Mouse (Mus musculus) activated CD4-positive, CD25-positive, alpha-beta regulatory T cell, adult 4 months (primary cell): ENCODE results near the gene Hpse. TPM values are rescaled to one million over a fixed set of nuclear protein-coding genes. Genes with fewer than 3 reads are reported as not detected.
A peak's percentile ranks its signal among the peaks of the same experiment; 100 is the strongest.

Experiments
- ATAC-seq: one replicate; pipeline ENCODE4 v1.8.0; 2017
- polyA plus RNA-seq, 2 experiments: library from polyadenylated mRNA; unstranded; fragments of 100-300 nt; shearing (Covaris generic); gene quantifications; one replicate each; pipeline ENCODE4 v1.2.1; 2017

Gene Hpse
- polyA plus RNA-seq: 1 to 10 TPM in 1 of 2 experiments, under 1 TPM in 1; 0.62 to 1.4 TPM

DNA sequence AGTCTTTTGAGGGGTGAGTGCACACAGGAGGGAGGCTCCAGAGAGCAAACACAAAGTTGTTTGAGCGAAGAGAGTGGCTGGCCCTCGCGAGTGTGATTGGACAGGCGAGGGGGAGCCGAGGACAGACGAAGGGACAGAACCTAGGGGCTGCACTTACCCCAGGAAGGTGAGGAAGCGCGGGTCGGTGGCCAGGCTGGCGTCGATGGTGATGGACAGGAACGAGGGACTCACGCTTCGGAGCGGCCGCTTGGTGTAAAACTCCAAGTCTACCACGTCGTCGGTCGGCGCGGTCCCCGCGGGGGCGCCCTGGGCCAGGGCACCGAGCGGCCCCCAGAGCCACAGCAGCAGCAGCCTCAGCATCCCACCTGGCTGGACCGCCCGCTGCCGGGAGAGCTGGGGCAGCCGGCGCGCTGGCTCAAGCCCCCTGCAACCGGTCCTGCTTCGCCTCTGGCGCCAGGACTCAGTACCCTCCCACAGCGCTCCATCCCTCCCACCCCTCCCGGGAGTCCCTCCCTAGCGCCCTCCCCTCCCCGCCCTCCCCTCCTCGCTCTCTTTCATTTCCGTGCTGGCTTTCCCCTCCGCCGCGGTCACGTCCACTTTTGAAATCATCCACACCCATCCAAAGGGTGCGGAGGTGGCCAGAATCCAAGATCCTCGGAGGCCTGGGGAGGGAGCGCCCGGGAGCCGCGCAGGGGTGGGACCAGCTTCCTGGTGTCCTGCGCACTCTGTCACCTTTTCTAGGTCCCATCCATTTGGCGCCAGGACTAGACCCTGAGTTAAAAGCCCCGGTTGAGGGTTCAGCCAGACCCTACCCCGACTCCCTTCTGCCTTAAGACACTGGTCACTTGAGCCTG, at the start of gene Hpse:
Gene Hpse, minus strand, starts transcription at position 482 of the 854 bp plus-strand sequence.
- peak; percentile 56 for ATAC-seq

- no peak for ATAC-seq
Observed at GRCm38 (mm10) chr5:100766026-100766425, 46.5 kb upstream of the Hpse start.

- ATAC-seq: no peak
Observed at GRCm38 (mm10) chr5:100761736-100762135, 42.2 kb upstream of the Hpse start.

GRCm38 (mm10) chr5:100760049-100760663, 40.6 kb upstream of the Hpse start:
- no peak for ATAC-seq

DNA sequence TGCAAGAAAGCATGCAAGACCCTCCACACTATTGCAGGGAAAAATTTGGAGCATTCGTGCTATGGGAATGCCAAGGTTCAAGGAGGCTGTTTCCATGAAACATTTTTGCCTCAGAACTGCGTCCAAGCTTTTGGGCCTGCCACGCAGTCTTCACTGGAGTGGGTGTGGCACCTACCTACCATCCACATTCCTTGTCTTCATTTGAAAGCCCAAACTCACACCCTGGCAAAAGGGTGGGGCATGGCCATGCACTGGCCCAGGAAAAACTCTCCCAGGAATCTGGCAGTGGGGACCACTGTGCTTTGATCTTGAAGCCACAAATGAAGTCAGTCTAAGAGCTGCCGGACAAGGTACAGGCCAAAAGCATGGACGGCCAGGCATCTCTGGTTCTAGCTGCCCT, 38.6 kb upstream of the Hpse start:
- ATAC-seq: no peak

DNA sequence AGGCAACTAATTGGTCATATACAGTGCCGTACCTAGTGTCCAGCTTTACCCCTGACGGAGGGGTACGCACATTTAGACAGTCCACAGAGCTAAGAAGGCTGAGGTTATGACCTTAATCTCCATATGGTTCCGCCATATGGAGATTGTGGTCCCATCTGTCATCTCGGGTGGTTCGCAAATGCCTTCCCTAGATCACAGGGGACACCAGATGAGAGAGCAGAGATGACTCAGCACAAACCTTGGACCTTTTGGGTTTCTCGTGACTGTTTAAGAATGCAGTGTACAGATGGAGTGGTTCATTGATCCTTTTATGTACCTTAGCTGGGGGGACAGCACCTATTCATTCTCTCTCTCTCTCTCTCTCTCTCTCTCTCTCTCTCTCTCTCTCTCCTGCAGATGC, 33.9 kb upstream of the Hpse start:
- no peak for ATAC-seq

GRCm38 (mm10) chr5:100751655-100752054, 32.1 kb upstream of the Hpse start:
- ATAC-seq: no peak

DNA sequence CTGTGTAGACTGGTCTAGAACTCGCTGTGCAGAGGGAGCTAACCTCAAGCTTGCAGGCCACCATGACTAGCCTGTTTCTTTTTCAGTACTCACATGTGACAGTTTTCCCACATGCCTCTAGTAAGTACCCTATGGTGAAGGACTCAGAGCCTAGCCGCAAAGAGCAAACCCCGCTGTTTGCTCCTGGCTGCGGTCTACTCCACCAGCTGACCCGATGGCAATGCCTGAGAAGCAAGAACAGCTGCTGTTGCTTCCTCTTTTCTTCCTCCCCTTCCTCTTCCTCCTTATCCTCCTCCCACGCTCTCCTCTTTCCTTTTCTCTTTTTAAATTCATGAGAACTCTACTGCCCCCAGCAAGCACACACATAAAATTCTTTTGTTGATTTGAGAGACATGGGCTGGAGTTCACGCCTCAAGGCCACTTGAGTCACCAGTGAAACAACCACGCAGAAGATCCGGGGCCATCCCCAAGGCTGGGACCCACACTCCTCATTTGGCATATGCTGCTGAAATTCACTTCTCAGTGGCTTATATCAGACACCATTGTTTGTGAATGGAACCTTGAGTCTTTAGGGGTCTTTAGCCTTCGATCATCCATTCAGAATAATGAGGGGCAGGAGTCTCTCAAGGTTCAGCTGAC, 31.2 kb upstream of the Hpse start:
- no peak for ATAC-seq

DNA sequence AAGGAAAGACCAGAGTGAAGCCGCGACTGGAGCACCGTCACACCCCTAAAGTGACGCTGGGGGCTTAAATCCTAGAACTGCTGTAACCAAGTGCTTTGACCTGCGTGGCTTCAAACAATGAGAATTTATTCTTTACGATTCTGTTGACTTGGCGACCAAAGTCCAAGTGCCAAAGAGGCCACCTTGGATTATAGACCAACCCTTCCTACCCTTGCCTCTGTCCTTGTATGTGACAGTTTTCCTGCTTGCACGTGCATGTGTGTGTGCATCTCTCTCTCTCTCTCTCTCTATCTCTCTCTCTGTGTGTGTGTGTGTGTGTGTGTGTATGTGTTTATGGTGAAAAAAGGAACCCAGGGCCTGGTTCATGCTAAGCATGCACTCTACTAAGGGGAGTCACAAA, 19.3 kb upstream of the Hpse start:
- no peak for ATAC-seq

- ATAC-seq: no peak
Observed at GRCm38 (mm10) chr5:100736919-100737318, 17.4 kb upstream of the Hpse start.

DNA sequence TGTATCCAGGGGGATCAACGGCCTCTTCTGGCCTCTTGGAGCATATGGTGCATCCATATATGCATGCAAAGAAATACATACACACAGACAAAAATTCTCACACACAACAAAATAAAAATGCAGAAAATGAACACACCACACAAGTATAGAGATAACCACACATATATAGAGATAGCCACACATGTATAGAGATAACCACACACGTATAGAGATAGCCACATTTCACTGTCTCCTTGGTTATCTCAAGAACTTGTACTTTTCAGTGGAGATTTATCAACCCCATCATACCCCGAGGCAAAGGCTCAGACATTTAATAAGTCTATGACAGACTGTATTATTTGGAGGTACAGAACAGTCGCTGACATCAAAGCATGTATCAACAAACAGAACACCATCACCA, 15.0 kb upstream of the Hpse start:
- ATAC-seq: no peak

DNA sequence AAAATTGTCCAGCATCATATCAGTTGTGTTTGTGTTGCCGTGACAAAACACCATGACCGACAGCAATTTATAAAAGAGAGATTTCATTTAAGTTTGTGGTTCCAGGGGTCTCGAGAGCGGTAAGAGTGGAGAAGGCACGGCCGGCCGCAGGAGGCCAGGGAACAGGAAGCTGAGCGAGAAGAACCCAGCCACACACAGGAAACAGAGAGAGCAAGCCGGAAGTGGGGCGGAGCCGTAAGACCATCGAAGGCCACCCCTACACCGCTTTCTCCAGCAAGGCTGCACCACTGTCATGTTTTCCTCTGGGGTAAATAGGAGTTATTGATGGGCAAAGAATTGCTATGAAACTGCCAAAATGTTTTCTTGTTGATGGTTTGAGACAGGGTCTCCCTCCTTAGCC, 9.2 kb upstream of the Hpse start:
- peak; percentile 98 for ATAC-seq

DNA sequence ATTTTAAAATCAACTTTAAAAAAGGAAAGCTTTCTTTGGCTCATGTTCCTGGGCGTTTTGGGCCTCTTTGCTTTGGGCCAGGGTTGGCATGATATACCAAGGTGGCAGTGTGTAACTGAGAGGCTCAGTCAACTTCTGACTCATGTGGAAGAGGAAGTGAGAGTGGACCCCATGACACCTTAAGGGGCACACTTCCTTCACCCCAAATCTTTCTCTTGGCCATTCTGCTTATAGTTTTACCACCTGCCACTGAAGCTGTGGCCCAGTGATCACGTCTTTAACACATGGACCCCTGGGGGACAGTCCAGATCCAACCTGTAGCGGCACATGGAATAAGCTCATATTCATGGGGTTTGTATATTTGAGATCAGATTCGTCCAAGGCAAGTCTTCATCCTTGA, 6.5 kb upstream of the Hpse start:
- no peak for ATAC-seq

- ATAC-seq: no peak
Observed at GRCm38 (mm10) chr5:100716762-100717161, 2.8 kb downstream of the Hpse start.

DNA sequence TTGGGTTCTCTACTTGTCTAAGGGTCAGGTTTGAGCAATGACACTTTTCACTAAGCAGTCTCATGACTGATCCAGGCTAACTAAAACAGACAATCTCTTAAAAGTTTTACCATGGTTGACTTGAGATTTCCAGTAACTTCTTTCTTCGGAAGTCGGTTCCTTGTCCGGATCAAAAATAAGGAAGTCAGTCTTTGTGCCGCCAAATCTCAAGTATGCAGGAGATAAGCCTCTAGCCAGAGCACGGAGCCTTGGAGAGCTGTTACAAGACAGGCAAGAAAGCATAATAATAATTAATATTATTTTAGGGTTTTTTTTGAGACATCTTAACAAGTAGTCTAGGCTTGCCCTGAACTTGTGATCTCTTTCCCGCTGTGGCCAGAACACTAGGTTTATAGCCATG, 8.3 kb downstream of the Hpse start:
- ATAC-seq: no peak

DNA sequence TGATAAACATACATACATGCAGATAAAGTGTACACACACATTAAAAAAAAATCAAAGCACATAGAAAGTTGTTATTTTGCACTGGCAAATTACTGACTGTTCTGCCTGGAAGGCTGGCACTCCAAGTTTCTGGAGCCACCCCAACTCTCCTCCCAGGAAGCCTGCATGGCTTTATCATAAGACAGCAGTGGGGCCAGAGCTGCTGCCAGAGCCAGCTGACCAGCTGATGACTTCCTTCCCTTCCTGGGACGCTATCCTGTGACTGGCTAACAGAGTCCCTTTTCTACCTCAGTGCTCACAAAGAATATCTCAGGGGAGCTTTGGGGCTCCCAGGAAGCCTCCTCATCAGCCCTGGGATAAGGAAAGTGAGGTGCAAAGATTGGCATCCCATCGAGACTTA, 9.5 kb downstream of the Hpse start:
- no peak for ATAC-seq

- ATAC-seq: no peak
Observed at GRCm38 (mm10) chr5:100709035-100709434, 10.5 kb downstream of the Hpse start.

DNA sequence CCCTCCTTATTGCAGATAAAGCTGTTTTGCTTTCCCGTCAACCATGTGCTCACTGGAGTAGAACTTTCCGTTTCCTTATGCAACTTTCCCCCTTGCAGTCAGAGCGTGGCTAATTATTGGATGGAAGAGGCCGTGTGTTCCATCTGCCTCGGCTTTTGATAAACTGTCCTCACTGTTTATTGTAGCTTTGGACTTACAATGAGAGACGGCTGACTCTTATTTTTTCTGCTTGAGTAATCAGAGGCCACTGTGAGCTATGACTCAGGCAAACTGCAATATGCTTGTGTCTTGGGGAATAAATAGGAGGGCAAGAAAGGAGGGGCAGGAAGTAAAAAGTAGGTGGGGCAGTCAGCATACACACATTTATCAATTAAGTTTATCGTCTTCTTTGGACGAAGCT, 12.8 kb downstream of the Hpse start:
- no peak for ATAC-seq

GRCm38 (mm10) chr5:100704272-100704671, 15.2 kb downstream of the Hpse start:
- no peak for ATAC-seq

DNA sequence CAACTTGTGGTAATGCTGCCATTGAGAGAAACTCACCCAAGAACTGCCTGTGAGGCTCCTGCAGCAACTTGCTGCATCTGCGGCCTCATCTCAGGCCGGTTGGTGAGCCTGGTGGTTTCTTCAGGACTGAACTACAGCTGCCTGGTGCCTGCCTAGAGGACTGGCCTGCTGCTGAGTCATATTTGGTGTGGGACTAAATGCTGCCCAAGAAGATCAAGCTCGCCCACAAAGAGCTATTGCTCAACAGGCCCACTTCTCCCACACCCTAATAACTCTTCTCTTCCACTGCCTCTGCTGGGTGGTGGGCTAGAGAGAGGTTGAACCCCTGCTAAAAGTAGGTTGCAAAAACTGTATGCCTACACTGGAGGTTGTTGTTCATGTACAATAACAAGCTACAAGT, 17.2 kb downstream of the Hpse start:
- ATAC-seq: no peak

GRCm38 (mm10) chr5:100700861-100701620, 18.5 kb downstream of the Hpse start:
- ATAC-seq: no peak

- no peak for ATAC-seq
Observed at GRCm38 (mm10) chr5:100697886-100698285, 21.6 kb downstream of the Hpse start.

DNA sequence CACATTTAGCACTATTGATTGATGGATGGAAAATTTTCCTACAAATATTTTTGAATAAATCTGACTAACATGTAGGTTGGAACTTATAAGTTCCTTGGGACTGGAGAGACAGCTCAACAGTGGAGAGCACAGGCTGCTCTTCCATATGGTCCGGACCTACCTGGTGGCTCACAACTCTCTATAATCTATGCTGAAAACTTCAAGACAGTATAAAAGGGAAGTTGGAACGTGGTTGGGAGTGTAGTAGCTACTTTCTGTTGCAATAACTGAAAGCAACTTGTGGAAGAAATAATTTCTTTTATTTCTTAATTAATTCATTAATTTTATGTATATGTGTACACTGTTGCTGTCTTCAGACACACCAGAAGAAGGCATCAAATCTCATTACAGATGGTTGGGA, 22.1 kb downstream of the Hpse start:
- no peak for ATAC-seq
